Mouse (Mus musculus) liver, adult 2 months (tissue): ENCODE measurements around the gene Hsd17b12.

Source experiments
- CTCF ChIP-seq: fragments of 200-500 bp; IDR thresholded peaks from 2 replicates; pipeline ENCODE4 v1.5.1; 2011; ENCODE audit warnings: low read depth, low read length, control low read depth
- POLR2A ChIP-seq: fragments of 200-500 bp; IDR thresholded peaks from 2 replicates; pipeline ENCODE4 v1.6.1; 2011; ENCODE audit warnings: low read length, control low read depth; ENCODE audit not compliant: insufficient read depth; ENCODE audit errors: extremely low read depth

DNA sequence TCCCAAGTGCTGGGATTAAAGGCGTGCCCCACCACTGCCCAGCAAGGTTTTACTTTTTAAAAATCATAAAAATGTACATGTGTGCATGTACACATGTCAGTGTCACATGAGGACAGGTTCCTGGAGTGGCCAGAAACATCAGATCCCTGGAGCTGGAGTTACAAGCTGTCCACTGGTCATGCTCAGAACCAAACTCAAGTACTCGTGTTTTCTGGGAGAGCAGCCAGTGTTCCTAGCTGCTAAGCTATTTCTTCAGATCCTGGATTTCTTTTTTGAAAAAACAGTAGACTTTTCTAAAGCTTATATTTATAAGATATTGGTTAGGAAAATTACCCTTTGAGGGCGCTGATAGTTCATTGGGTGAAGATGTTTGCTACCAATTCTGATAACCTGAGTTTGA, 18.6 kb upstream of the Hsd17b12 start:
- TF ChIP-seq CTCF (no peak), POLR2A (no peak)
